Mouse (Mus musculus) heart, adult 18-20 months (tissue): ENCODE data around the gene Brd7. TPM values are rescaled to one million over a fixed set of nuclear protein-coding genes. Genes with fewer than 3 reads are reported as not detected.

Experiments
- DNase-seq, 2 experiments: peaks; one replicate each; pipeline ENCODE4 v3.0.0; 2021 to 2022; ENCODE audit warnings: mixed read lengths in 1 of 2
- total RNA-seq, 2 experiments: library from RNA; stranded (reverse); gene quantifications; 2 replicates each; pipeline ENCODE4 v1.2.3; 2021

Gene Brd7
- total RNA-seq, 2 experiments from 2014 or later, result 70.0 to 74.0 TPM

- DNase-seq, result no peak
Measured at GRCm38 (mm10) chr8:88309881-88310280, 52.1 kb downstream of the Brd7 start.

- DNase-seq, result no peak
Measured at GRCm38 (mm10) chr8:88309274-88309873, 52.6 kb downstream of the Brd7 start.

GRCm38 (mm10) chr8:88307736-88308135, 54.3 kb downstream of the Brd7 start:
- no peak for DNase-seq

GRCm38 (mm10) chr8:88306511-88306910, 55.5 kb downstream of the Brd7 start:
- no peak for DNase-seq

GRCm38 (mm10) chr8:88305814-88306213, 56.2 kb downstream of the Brd7 start:
- no peak for DNase-seq

- no peak for DNase-seq
Measured at GRCm38 (mm10) chr8:88301589-88302437, 60.2 kb downstream of the Brd7 start.

- peak in 1 of 2 experiments; percentile 72 for DNase-seq
Measured at GRCm38 (mm10) chr8:88299907-88300603, 61.9 kb downstream of the Brd7 start.

GRCm38 (mm10) chr8:88298733-88299103, 63.3 kb downstream of the Brd7 start:
- no peak for DNase-seq

- peak; percentile 49 to 82 for DNase-seq
Measured at GRCm38 (mm10) chr8:88297976-88298732, 63.8 kb downstream of the Brd7 start.

- DNase-seq, result no peak
Measured at GRCm38 (mm10) chr8:88294977-88295376, 67.0 kb downstream of the Brd7 start.

GRCm38 (mm10) chr8:88293590-88294356, 68.2 kb downstream of the Brd7 start:
- peak in 1 of 2 experiments; percentile 64 for DNase-seq

GRCm38 (mm10) chr8:88292926-88293325, 69.1 kb downstream of the Brd7 start:
- DNase-seq, result no peak

- DNase-seq, result no peak
Measured at GRCm38 (mm10) chr8:88291305-88291690, 70.7 kb downstream of the Brd7 start.

- no peak for DNase-seq
Measured at GRCm38 (mm10) chr8:88290326-88291304, 71.4 kb downstream of the Brd7 start.

- DNase-seq, result no peak
Measured at GRCm38 (mm10) chr8:88289901-88290300, 72.1 kb downstream of the Brd7 start.

- DNase-seq, result peak; percentile 53 to 60
Measured at GRCm38 (mm10) chr8:88288622-88289242, 73.3 kb downstream of the Brd7 start.

GRCm38 (mm10) chr8:88286421-88286960, 75.5 kb downstream of the Brd7 start:
- DNase-seq, result no peak

- DNase-seq, result peak in 1 of 2 experiments; percentile 43
Measured at GRCm38 (mm10) chr8:88285469-88286356, 76.3 kb downstream of the Brd7 start.
